Mouse (Mus musculus) left cerebral cortex, postnatal 14 days (tissue): Measurements from ENCODE around the gene Cic. TPM values are rescaled to one million over a fixed set of nuclear protein-coding genes. Genes with fewer than 3 reads are reported as not detected.

Experiments
- DNase-seq, 2 experiments: peaks; one replicate each; pipeline ENCODE4 v3.0.0; 2021 to 2022; ENCODE audit warnings: low spot score in 2 of 2, mixed read lengths in 1 of 2
- intact Hi-C: fragments of 180-260 bp; cut with DNase I; formaldehyde crosslinking; loops from one replicate; pipeline ENCODE4 v1.15.1; 2025
- total RNA-seq, 2 experiments: library from RNA; stranded (reverse); gene quantifications; 2 replicates each; pipeline ENCODE4 v1.2.3; 2021

The Cic gene
- total RNA-seq, 2 experiments from 2014 or later = 246 to 255 TPM

- peak; percentile 89 to 93 for DNase-seq
- intact Hi-C loops = loop anchor here (2.0 kb wide), 1 partner anchor 78 kb away; the partner anchor contains the start of gene Megf8
These were observed 28.5 kb upstream of the Cic start for GRCm38 (mm10) chr7:25238829-25239623.

- no peak for DNase-seq
- intact Hi-C loops = no loop called here
These were observed 26.9 kb upstream of the Cic start for GRCm38 (mm10) chr7:25240631-25241030.

GRCm38 (mm10) chr7:25241062-25241461 lies 26.4 kb upstream of the Cic start:
- intact Hi-C loops = no loop called here
- peak; percentile 82 to 94 for DNase-seq

- no peak for DNase-seq
These were observed 24.1 kb upstream of the Cic start for GRCm38 (mm10) chr7:25243361-25243760.

GRCm38 (mm10) chr7:25244562-25245369 lies 22.7 kb upstream of the Cic start:
- intact Hi-C loops = no loop called here
- DNase-seq = no peak

More at GRCm38 (mm10) chr7:25243361-25243760, 24.1 kb upstream of the Cic start:
- intact Hi-C loops = no loop called here

DNA sequence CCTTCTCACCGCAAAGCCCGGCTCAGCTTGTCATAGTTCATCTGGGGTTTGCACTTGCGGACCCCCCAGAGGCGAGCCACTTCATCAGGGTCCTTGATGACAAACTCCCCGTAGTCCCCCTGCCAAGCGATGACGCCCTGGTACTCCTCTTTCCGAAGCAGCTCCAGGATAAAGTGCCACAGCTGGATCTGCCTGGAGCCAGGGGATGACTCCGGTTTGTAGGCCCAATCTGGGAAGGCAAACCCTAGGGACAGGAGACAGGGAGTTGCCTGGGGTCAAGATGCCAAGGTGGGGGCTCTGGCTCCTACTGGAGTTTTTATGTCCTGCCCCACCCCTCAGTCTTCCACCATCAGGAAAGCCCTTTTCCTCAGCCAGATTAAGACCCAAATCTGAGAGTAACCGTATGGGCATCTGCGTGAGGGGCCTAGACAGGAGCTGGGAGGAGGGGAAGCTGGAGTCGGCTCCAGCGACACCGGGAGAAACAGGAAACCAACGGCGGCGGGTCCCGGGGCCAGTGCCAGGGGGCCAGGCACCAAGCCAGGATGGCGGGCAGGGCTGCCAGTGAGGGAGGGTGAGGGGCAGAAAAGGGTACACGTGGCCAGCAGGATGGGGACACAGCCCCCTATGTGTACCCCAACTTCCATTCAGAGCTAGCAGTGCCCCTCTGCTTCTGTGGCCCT lies 21.3 kb upstream of the Cic start:
- intact Hi-C loops = no loop called here
- peak in 1 of 2 experiments; percentile 81 for DNase-seq

- DNase-seq = no peak
- intact Hi-C loops = no loop called here
These were observed 20.8 kb upstream of the Cic start for GRCm38 (mm10) chr7:25246759-25247137.

DNA sequence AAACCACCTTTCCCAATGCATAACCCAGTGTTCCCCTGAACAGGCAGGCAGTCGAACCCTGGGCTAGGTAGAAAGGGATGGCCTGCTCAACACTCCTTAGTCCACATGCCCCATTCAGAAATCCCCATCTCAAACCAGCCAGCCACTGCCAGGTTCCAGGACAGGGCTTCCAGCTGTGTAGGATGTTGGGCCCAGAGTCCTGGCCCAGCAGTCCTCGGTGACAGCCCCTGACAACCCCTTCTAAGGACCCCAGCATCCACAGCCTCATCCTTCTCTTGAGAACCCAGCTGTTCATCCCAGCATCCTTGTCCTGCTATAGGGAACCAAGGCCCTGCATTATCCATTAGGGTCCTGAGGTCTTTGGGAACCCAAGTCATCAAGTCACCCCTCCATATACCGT lies 20.0 kb upstream of the Cic start:
- DNase-seq = no peak
- intact Hi-C loops = no loop called here

DNA sequence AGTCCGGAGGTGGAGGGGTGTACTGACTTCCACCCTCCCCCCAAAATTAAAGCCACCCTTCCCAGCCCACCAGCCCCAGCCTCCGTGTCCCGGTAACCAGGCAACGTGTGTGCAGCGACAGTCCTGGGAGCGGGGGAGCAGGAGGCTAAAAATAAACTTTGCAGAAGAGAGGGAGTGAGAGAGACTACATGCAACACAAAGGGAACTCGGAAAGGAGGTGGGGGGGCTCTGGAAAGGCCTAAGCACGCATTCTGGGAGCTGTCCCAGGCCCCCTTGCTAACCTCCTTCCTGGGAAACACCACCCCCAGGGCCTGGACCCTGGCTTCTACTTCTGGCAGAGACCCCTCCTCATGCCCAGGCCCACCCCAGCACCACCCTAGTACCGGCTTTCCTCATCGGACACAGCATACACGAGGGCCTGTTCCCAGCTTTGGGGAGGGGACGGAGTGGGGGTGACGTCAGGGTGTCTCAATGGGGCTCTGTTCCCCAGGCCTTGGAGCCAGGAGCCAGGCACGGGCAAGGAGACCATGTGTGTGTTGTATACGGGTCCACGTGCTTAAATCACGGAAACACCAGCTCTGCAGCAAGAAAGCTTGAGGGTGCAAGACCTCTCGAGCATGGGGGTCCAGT lies 19.4 kb upstream of the Cic start:
- intact Hi-C loops = loop anchor here (2.0 kb wide), 1 partner anchor 31 kb away; no protein-coding TSS in a partner anchor
- DNase-seq = peak; percentile 81 to 88

DNA sequence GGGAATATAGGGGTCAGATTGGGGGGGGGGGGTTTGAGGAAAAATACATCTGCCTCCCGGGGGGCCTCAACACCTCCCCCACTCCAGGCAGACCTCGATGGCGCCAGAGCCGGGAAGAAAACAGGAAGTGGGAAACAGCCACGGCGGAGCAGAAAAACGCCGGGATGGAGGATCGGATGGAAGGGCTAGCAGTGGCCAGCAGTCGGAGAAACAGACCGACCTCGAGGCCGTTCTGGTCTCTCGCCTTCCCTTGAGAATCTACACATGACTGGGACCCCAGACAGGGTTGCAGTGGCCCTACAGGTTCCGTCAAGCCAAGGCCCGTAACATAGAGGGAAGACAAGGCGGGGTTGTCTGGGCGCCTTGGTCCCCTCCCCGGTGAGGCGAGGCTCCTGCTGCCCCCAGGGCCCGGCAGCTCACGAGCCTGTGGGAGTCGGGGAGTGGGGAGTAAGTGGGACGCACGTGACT lies 18.6 kb upstream of the Cic start:
- no peak for DNase-seq
- intact Hi-C loops = loop anchor here (2.0 kb wide), 1 partner anchor 30 kb away; no protein-coding TSS in a partner anchor

DNA sequence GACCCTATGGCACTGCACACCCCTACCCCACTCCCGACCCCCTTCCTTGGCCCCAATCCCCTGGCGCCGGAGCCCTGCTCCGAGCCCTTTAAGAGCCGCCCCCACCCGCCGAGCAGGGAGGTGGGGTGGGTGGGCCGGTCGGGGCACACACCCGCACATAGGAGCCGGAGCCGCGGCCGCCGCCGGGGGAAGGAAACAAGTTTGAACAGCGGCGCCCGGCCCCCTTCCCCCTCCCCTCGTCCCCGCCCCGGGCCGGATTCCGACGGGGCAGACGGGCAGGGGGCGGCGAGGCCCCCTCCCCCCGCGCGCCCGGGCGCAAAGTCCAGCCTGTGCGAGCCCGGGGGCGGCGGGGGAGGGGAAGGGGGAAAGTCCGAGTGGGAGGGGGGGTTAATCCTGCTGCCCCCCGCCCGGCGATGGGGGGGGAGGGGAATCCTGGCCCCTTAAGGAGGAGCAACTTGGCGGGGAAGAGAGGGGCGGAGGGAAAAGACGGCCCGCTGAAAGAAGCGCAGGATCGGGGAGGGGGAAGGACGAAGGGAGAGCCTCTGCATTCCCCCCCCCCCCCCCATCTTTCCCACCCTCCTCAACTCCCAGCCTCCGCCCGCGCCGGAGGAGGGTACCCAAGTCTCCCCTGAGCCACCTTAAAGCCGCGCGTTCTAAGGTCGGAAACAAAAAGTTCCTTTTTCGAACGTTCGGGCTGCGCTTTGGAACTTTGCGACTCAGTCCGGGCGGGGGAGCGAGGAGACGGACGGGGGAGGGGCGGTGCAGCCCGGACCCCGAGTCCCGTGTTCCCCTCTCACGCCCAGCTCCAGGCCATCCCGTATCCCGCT lies 18.0 kb upstream of the Cic start:
- peak; percentile 68 to 81 for DNase-seq
- intact Hi-C loops = loop anchor here (2.0 kb wide), 1 partner anchor 29 kb away; no protein-coding TSS in a partner anchor

- peak; percentile 96 to 97 for DNase-seq
- intact Hi-C loops = no loop called here
These were observed 17.1 kb upstream of the Cic start, which contains the start of gene Erf for GRCm38 (mm10) chr7:25250141-25250972. Erf (minus strand) TSS chr7:25250761.

GRCm38 (mm10) chr7:25251071-25251791 lies 16.3 kb upstream of the Cic start:
- no peak for DNase-seq
- intact Hi-C loops = no loop called here

DNA sequence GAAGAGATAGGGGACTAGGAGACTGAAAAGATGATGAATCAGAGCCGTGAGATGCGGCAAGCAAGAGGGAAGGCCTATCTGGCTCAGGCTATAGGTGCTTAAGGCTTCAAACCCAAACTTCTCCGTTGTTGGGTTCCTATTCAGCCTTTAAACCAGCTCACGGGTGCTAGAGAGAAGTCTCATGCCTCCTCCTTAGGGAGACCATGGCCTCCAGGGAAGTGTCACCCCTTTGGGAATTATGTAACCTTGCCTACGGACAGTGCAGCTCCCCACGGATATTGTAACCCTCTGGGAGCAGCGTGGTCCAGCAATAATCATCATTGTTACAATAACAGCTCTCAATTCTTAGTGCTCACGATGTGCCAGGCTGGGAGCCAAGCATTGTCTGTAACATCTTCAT lies 15.7 kb upstream of the Cic start:
- intact Hi-C loops = no loop called here
- no peak for DNase-seq

- intact Hi-C loops = no loop called here
- DNase-seq = no peak
These were observed 5.6 kb upstream of the Cic start for GRCm38 (mm10) chr7:25261896-25262295.

DNA sequence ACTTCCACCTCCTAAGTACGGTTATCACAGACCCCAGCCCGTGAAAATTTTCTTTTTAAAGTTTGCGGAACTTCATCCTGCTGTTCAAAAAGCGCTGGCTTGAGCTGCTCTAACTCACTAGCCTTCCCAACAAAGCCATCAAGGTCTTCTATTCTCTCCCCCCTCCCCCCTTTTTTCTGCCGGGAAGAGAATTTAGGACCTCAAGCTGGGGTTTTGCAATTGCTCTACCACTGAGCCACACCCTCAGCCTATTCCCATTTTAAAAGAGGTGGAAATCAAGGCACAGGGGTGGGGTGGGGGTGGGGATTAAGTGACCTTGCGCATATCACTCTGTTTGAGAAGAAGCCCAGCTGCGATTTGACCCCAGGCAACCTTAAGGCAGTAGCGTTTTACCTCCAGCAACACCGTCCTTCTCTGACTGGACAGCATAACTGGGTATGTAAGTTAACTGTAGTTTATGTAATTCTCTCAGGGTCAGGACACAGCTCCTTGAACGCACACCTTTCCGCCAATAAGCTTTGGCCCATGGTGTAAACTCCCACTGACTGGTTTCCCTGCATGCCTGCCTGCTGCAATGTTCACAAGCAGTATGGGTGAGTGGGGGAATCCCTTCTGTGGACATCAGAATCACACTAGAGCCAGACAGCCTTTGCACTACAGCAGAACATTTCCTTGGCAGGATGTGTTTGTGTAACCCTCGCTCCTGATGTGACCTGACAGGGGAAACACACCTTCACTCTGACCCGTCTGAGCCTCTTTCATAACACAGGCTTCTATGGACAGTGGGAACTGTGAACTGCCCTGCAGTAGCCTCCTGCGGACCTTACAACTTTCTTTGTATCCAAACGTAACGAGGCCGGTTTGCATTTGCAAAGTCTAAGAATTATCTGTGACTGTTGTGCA lies 3.3 kb upstream of the Cic start:
- no peak for DNase-seq
- intact Hi-C loops = no loop called here
